Mouse (Mus musculus) left cerebral cortex, adult 9 months (tissue): ENCODE data around the gene Tll2.

Source experiments
- DNase-seq, 2 experiments: peaks; one replicate each; pipeline ENCODE4 v3.0.0; 2022; ENCODE audit warnings: low spot score in 2 of 2

Tll2 gene

GRCm38 (mm10) chr19:41206811-41207344 is at the start of gene Tll2:
Gene Tll2 (minus strand): TSS chr19:41206835.
- peak in 1 of 2 experiments; percentile 26 for DNase-seq

GRCm38 (mm10) chr19:41254584-41254983 is 47.9 kb upstream of the Tll2 start:
- DNase-seq, result no peak

GRCm38 (mm10) chr19:41248968-41249367 is 42.3 kb upstream of the Tll2 start:
- no peak for DNase-seq

- DNase-seq, result no peak
These were observed 41.6 kb upstream of the Tll2 start for GRCm38 (mm10) chr19:41248271-41248670.

- no peak for DNase-seq
These were observed 39.6 kb upstream of the Tll2 start for GRCm38 (mm10) chr19:41246271-41246670.

GRCm38 (mm10) chr19:41244581-41244980 is 37.9 kb upstream of the Tll2 start:
- peak in 1 of 2 experiments; percentile 36 for DNase-seq

GRCm38 (mm10) chr19:41241997-41242396 is 35.4 kb upstream of the Tll2 start:
- DNase-seq, result no peak

- DNase-seq, result no peak
These were observed 27.1 kb upstream of the Tll2 start for GRCm38 (mm10) chr19:41233698-41234097.

- no peak for DNase-seq
These were observed 1.7 kb upstream of the Tll2 start for GRCm38 (mm10) chr19:41208326-41208725.

GRCm38 (mm10) chr19:41206041-41206810 is 409 bp downstream of the Tll2 start:
- DNase-seq, result no peak

GRCm38 (mm10) chr19:41204159-41205081 is 2.2 kb downstream of the Tll2 start:
- DNase-seq, result peak in 1 of 2 experiments; percentile 25

GRCm38 (mm10) chr19:41197606-41198005 is 9.0 kb downstream of the Tll2 start:
- peak; percentile 38 to 53 for DNase-seq

- no peak for DNase-seq
These were observed 13.3 kb downstream of the Tll2 start for GRCm38 (mm10) chr19:41193379-41193778.

GRCm38 (mm10) chr19:41192953-41193352 is 13.7 kb downstream of the Tll2 start:
- DNase-seq, result no peak

- no peak for DNase-seq
These were observed 14.9 kb downstream of the Tll2 start for GRCm38 (mm10) chr19:41191724-41192123.

GRCm38 (mm10) chr19:41190876-41191434 is 15.7 kb downstream of the Tll2 start:
- no peak for DNase-seq

- no peak for DNase-seq
These were observed 29.3 kb downstream of the Tll2 start for GRCm38 (mm10) chr19:41177331-41177730.

- no peak for DNase-seq
These were observed 29.8 kb downstream of the Tll2 start for GRCm38 (mm10) chr19:41176881-41177280.

- DNase-seq, result no peak
These were observed 40.8 kb downstream of the Tll2 start for GRCm38 (mm10) chr19:41165914-41166235.

- DNase-seq, result no peak
These were observed 41.3 kb downstream of the Tll2 start for GRCm38 (mm10) chr19:41165144-41165913.

- DNase-seq, result no peak
These were observed 42.1 kb downstream of the Tll2 start for GRCm38 (mm10) chr19:41164447-41165095.
